Mouse (Mus musculus): ENCODE results near the gene Ccl5.

Gene Ccl5

DNA sequence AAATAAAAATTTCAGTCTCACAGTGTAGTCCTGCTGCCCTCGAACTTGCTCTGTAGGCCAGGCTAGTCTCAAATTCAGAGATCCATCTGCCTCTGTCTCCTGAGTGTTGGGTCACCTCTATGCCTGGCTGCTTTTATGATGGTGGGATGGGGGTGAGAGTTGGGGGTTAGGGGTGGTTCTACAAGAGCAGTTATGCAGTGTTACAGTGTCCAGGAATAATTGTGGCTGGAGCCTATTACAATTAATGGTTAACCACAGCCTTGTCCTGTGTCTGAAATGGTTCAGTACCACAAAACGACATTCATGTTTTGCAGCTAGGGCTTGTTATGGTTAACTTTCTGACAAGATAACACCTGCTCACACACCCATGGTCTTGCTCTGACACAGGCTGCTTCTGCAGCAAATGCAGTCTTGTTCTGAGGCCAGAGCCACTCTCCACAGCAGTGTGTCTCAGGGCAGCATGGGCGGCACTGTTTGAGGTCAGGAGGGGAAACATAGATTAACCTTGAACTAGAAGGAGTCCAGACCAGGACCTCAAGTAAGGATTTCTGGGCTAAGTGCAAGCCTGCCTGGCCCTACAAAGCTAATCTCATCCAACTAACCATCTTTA is 8.5 kb upstream of the Ccl5 start:
- no peak for DNase-seq (ENCODE audit: low spot score in 2 of 2)

DNA sequence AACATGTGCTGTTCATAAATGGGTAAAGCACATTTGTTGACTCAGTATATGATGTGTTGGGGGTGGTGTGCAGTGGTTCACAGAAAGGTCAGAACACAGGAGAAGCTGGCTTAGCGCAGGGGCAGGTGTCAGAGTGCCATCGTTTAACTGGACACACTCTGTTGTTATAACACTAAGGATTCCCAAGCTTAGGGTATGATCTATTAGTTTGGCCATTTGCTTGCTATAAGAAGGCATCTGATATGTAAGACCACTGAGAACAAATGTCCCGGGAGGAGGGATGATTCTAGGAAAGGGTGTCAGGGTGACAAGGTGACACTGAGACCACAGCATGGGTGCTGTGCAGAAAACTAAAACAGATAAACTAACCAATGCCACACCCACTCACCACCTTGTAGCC is 6.5 kb upstream of the Ccl5 start:
- no peak for DNase-seq (ENCODE audit: low spot score in 2 of 2)

DNA sequence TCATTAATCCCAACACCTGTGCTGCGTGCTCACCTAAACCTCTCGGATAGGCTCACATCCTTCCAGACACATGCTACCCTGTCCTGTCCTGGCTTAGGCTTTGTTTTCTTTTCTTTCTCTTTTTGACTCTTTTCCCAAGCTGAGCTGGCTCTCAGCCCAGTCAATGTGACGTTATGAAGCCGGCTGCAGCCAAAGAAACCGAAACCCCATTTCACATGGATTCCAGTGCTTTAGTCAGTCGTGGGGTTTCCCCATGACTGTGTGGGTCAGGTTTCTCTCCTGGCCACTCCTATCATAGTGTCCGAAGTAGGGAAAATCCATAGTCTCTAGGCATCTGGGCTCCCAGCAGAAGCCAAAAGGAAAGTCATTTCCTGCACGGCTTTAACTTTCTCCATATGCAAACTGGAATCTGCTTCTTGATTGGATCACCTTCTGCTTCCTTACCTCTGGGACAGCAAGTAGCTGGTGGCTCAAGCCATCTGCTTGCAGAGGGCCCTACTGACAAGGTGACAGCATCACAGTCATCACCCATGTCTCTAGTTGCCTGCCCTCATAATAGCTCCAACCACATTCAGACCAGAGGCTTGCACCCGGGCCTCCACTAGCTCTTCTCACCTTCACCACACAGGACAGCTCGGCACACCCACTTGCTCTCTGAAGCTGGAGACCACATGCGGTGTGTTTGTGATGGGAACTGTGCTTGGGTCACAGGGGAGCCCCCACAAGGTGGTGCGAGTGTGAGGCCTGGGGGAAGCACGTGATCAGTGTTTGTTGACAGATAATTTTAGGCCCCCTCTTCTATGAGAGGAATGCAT is 4.5 kb upstream of the Ccl5 start:
- DNase-seq (ENCODE audit: low spot score in 2 of 2): no peak

DNA sequence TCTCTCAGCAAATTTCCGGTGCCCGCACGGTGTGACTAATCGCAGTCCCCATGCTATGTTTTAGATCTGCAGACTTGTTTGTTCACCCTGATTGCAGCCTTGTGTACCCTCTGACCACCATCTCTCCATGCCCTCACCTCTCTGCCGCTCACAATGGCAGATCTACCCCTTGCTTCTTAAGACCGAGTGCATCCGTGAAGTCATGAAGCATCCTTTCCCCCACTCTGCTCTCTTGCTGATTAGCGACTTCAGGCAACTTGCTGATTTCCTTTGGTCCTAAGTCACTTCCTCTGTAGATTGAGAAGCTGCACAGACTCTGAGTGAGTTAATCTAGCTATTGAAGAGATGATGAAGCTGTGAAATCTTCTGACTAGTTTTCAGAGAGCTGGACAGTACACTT is 3.8 kb upstream of the Ccl5 start:
- no peak for DNase-seq (ENCODE audit: low spot score in 2 of 2)

DNA sequence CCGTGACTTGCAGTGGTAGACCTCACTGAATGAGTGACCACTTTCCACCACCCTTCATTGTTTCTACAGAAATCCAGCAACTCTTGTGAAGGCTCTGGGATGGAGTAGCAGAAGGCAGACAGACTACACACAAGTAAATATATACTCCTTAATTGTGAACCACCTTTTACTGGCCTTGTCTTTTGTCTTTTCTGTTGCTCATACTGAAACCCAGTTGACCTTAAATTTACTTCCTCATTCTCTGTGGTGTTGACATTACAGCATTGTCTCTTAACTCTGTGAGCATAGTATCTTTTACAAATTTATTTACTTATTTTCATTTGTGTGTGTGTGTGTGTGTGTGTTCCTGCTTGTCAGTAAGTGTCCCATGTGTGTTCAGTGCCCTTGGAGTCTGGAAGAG is 2.9 kb upstream of the Ccl5 start:
- no peak for DNase-seq (ENCODE audit: low spot score in 2 of 2)

- DNase-seq (ENCODE audit: low spot score in 2 of 2): no peak
Observed at GRCm38 (mm10) chr11:83529024-83529423, 1.3 kb downstream of the Ccl5 start.

DNA sequence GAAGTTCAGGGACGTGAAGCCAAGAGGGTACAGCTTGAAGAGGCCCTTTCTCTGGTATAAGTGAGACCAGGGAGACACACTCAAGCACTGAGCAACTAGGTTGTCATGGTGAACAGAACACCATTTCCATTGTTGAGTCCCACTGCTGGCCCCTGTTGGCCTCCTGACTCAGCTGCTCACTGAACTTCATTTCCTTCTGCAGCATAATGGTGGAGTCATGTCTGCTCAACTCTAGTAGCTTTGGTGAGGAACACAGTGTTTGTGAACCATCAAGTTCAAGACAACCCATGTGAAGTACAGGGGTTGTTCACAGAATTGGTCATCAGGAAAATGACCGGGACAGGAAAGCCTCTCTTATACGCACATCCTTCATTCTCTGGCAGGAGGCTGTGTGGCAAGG is 8.2 kb downstream of the Ccl5 start, which contains the start of gene Heatr9:
TSS of gene Heatr9 (minus strand) at position 101 of the 400 bp plus-strand sequence.
- no peak for DNase-seq (ENCODE audit: low spot score in 2 of 2)

GRCm38 (mm10) chr11:83518371-83518770 is 11.9 kb downstream of the Ccl5 start:
- no peak for DNase-seq (ENCODE audit: low spot score in 2 of 2)

GRCm38 (mm10) chr11:83517153-83517552 is 13.2 kb downstream of the Ccl5 start:
- DNase-seq (ENCODE audit: low spot score in 2 of 2): no peak

GRCm38 (mm10) chr11:83509521-83509920 is 20.8 kb downstream of the Ccl5 start:
- no peak for DNase-seq (ENCODE audit: low spot score in 2 of 2)

- no peak for DNase-seq (ENCODE audit: low spot score in 2 of 2)
Observed at GRCm38 (mm10) chr11:83504308-83504707, 26.0 kb downstream of the Ccl5 start.

DNA sequence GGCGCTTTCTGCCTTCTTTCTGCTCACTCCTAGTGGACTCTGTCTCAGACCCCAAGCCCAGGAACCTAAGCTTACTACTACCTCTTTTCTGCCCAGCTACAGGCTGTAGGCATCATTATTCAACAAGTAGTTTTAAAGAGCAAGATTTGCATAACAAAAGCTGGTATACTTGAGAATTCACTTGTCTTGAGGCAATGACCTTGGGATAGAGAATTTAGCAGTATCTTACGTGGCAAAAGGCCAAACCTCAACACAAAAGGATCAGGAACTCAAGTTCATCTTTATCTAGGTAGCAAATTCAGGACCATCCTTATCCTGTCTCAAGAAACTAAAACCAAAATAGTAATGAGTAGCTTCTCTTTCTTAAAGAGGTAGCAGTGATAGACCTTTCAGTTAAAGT is 34.7 kb downstream of the Ccl5 start:
- no peak for DNase-seq (ENCODE audit: low spot score in 2 of 2)

GRCm38 (mm10) chr11:83491488-83491887 is 38.8 kb downstream of the Ccl5 start:
- DNase-seq (ENCODE audit: low spot score in 2 of 2): no peak

All from spleen, postnatal 14 days (tissue).